Mouse (Mus musculus) heart, embryonic 11.5 days (tissue): Measurements from ENCODE around the gene Mrpl11. TPM values are rescaled to one million over a fixed set of nuclear protein-coding genes. Genes with fewer than 3 reads are reported as not detected.
"Not testable (repeated sequence)": the region's sequence is repeated elsewhere in the genome, so short reads cannot be mapped to it uniquely, and the experiment has no call there.

Experiments
- ATAC-seq: fragments of 200-750 bp; cut with Nextera tagmentation; replicated peaks from 2 replicates; pipeline ENCODE4 v1.8.0; 2017; ENCODE audit warnings: moderate library complexity; ENCODE audit not compliant: insufficient number of reproducible peaks, low FRiP score, low TSS enrichment
- H3K27ac ChIP-seq: fragments of 300-500 bp; sonication (generic); 2 replicates; pipeline ENCODE4 v1.5.1; 2014; ENCODE audit warnings: mild to moderate bottlenecking, low read depth, low read length
- H3K27me3 ChIP-seq: fragments of 300-500 bp; sonication (generic); 2 replicates; pipeline ENCODE4 v1.6.1; 2014; ENCODE audit warnings: mild to moderate bottlenecking, low read length, mixed read lengths; ENCODE audit not compliant: control insufficient read depth, insufficient read depth
- H3K36me3 ChIP-seq: fragments of 300-500 bp; sonication (generic); 2 replicates; pipeline ENCODE4 v1.6.1; 2014; ENCODE audit warnings: mild to moderate bottlenecking, low read length, moderate library complexity, mixed read lengths; ENCODE audit not compliant: control insufficient read depth, insufficient read depth
- H3K4me1 ChIP-seq: fragments of 300-500 bp; sonication (generic); 2 replicates; pipeline ENCODE4 v1.6.1; 2014; ENCODE audit warnings: low read length; ENCODE audit not compliant: control insufficient read depth, insufficient read depth
- H3K4me2 ChIP-seq: fragments of 300-500 bp; sonication (generic); 2 replicates; pipeline ENCODE4 v1.6.1; 2014; ENCODE audit warnings: mild to moderate bottlenecking, moderate library complexity
- H3K4me3 ChIP-seq: fragments of 300-500 bp; sonication (generic); 2 replicates; pipeline ENCODE4 v1.5.1; 2014; ENCODE audit warnings: low read depth, low read length
- H3K9ac ChIP-seq: fragments of 300-500 bp; sonication (generic); 2 replicates; pipeline ENCODE4 v1.6.1; 2014; ENCODE audit warnings: mild to moderate bottlenecking, low read depth, low read length, moderate library complexity
- H3K9me3 ChIP-seq: fragments of 300-500 bp; sonication (generic); replicated peaks from 2 replicates; pipeline ENCODE4 v1.6.1; 2016; ENCODE audit warnings: low read length; ENCODE audit not compliant: control insufficient read depth
- WGBS: fragments of 180-500 bp; shearing (Covaris S2); extraction: QIAGEN DNeasy Blood & Tissue Kit; methylation state at CpG from one replicate; pipeline ENCODE4 v1.1.7; 2014; ENCODE audit not compliant: insufficient replicate concordance; 5-methylcytosine and 5-hydroxymethylcytosine counted together
- polyA plus RNA-seq: library from polyadenylated mRNA; unstranded; fragments of >200 nt; fragmentation: Nextera tagmentation; extraction: Ambion mirVana; gene quantifications from 2 replicates; pipeline ENCODE4 v1.2.1, GENCODE M21; 2014

Mrpl11 gene
- polyA plus RNA-seq, 1 experiment from 2014 or later, result 129 TPM

DNA sequence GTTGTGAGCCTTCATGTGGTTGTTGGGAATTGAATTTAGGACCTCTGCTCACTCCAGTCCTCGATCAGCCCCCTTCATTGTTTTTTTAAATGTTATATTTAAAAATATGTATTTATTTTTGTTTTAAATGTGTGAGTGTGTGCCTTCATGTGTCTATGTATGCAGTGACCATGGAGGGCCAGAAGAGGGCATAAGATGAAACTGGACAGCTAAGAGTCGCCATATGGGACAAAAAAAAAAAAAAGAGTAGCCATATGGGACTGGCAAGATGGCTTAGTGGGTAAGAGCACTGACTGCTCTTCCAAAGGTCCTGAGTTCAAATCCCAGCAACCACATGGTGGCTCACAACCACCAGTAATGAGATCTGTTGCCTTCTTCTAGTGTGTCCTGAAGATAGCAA, 41.7 kb downstream of the Mrpl11 start:
- H3K9ac ChIP-seq, H3K27me3 ChIP-seq, ATAC-seq, H3K36me3 ChIP-seq, H3K4me2 ChIP-seq, H3K9me3 ChIP-seq, H3K27ac ChIP-seq, H3K4me3 ChIP-seq: not testable (repeated sequence)
- WGBS, result 49% methylated on average over 2 of the region's 2 CpGs
- H3K4me1 ChIP-seq, result peaks cover 11% of the 10 kb centered on the region; the same call in 1 of the 2 replicates

DNA sequence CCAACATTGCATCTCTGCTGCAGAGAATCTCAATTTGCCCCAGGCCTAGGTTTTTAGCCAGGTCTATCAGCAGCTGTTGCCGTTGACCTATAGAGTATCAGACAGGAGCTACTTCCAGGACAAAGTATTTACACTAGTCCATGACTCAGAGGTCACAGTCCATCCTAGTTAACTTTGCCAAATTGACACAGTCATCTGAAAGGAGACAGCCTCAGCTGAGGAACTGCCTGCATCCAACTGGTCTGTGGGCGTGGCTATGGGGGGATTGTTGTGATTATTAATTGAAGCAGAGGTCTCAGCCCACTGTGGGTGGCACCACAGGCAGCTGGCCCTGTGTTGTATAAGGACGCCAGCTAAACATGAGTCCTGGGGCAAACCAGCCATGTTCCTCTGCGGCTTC, 43.0 kb downstream of the Mrpl11 start:
- Histone ChIP-seq H3K4me1 (peaks cover 3% of the 10 kb centered on the region; the same call in 1 of the 2 replicates), H3K27me3 (peaks cover 9% of the 10 kb centered on the region; the same call in 1 of the 2 replicates), H3K4me2 (no peak overlapping the region), H3K9me3 (no peaks in the 10 kb centered on the region), H3K36me3 (no peaks in the 10 kb centered on the region), H3K9ac (no peak overlapping the region), H3K27ac (no peak overlapping the region), H3K4me3 (no peak overlapping the region)
- no peak for ATAC-seq
- WGBS, result 63% methylated on average over 4 of the region's 4 CpGs

DNA sequence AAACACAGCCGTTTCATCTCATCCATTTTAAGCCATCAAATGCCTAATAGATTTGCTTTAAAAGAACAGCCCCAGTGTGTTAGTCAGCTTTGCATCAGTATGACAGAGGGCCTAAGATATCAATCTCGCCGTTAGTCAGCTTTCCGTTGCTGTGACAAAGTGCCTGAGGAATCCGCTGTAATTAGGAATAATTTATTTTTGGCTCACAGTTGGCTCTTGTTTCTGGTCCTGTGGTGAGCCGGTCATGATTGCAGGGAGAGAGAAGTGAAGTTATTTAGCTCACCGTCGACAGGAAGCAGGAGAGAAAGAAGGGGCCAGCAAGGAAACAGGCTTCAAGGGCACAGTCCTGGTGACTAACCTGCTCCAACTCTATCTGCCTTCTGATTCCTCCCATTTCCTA, 51.2 kb downstream of the Mrpl11 start:
- no peak for ATAC-seq
- WGBS, result 46% methylated on average over 8 of the region's 8 CpGs
- Histone ChIP-seq H3K4me2 (no peak overlapping the region), H3K9ac (no peak overlapping the region), H3K27me3 (no peaks in the 10 kb centered on the region), H3K27ac (no peak overlapping the region), H3K9me3 (no peaks in the 10 kb centered on the region), H3K4me3 (no peak overlapping the region), H3K36me3 (no peaks in the 10 kb centered on the region), H3K4me1 (peaks cover 11% of the 10 kb centered on the region; the same call in 1 of the 2 replicates)

DNA sequence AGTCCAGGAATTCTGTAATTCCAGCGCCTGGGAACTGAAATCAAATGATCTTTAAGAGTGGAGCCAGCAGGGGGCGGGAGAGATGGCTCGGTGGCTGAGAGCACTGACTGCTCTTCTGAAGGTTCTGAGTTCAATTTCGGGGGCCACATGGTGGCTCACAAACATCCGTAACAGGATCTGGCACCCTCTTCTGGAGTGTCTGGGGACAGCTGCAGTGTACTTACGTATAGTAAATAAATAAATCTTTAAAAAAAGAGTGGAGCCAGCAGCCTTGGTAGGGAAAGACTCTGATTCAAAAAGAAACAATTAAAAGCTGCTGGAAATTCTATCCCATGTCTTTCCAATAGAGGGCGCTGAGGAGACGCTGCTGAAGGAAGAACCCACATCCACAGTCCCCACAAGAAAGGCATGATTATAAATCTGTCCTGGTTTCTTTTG, 53.0 kb downstream of the Mrpl11 start:
- peaks cover 11% of the 10 kb centered on the region; the same call in 1 of the 2 replicates for H3K4me1 ChIP-seq
- H3K36me3 ChIP-seq, result no peaks in the 10 kb centered on the region
- H3K9ac ChIP-seq, result no peak overlapping the region; the same call in 1 of the 2 replicates
- H3K9me3 ChIP-seq, result no peaks in the 10 kb centered on the region
- no peak for ATAC-seq
- H3K4me2 ChIP-seq, result no peak overlapping the region
- H3K4me3 ChIP-seq, result no peak overlapping the region
- WGBS, result 20% methylated on average over 8 of the region's 8 CpGs
- H3K27ac ChIP-seq, result no peak overlapping the region
- H3K27me3 ChIP-seq, result no peaks in the 10 kb centered on the region

DNA sequence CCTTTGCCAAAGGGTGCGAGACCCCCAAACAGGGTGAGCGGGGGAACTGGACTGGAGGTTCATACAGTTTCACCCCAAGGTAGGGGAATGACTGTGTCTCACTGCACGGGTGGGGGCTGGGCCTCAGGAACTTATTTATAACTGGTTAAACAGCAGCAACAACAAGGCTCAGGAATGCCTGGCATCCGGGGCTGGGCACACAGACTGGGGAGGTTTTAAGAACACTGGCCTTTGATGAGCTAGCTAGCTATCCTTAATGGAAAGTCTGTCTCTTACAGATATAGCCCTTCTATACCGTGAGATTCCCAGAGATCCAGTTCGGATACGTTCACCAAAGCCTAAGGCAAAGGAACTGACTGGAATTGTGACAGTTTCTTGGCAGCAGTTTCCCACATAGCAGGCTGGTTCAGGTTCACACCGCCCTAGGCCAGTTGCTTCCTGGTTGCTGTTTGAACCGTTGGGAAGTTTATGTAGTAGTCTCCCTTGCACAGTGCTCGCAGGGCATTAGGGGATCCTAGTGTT, 54.3 kb downstream of the Mrpl11 start:
- H3K27ac ChIP-seq, result peak overlapping the region; percentile 95
- ATAC-seq, result peak; percentile 67; the same call in 1 of the 2 replicates
- no peaks in the 10 kb centered on the region for H3K27me3 ChIP-seq
- no peak overlapping the region for H3K4me3 ChIP-seq
- H3K36me3 ChIP-seq, result no peaks in the 10 kb centered on the region
- peak overlapping the region; percentile 36; the same call in 1 of the 2 replicates for H3K9ac ChIP-seq
- 24% methylated on average over 10 of the region's 10 CpGs for WGBS
- peaks cover 11% of the 10 kb centered on the region; the same call in 1 of the 2 replicates for H3K4me1 ChIP-seq
- H3K9me3 ChIP-seq, result no peaks in the 10 kb centered on the region
- peak overlapping the region; percentile 56 for H3K4me2 ChIP-seq

Other genes with a start within 250 kb of the Mrpl11 start
- gene Rbm4b, start 205.7 kb upstream of the Mrpl11 start, polyA plus RNA-seq, result 37.0 and 43.4 TPM in 2 replicates
- 54.0 and 58.0 TPM in 2 replicates for gene Rbm4, start 168.2 kb upstream of the Mrpl11 start, polyA plus RNA-seq
- gene Gm21992, start 150.5 kb upstream of the Mrpl11 start, polyA plus RNA-seq, result 19.8 and 24.0 TPM in 2 replicates
- gene Rbm14, start 150.5 kb upstream of the Mrpl11 start, polyA plus RNA-seq, result 58.0 and 67.5 TPM in 2 replicates
- 37.5 and 38.8 TPM in 2 replicates for gene Ccs, start 122.8 kb upstream of the Mrpl11 start, polyA plus RNA-seq
- not detected in 2 replicates for gene Ccdc87, start 122.8 kb upstream of the Mrpl11 start, polyA plus RNA-seq
- 23.3 and 30.2 TPM in 2 replicates for gene Ctsf, start 107.0 kb upstream of the Mrpl11 start, polyA plus RNA-seq
- 4.5 and 5.2 TPM in 2 replicates for gene Actn3, start 84.2 kb upstream of the Mrpl11 start, polyA plus RNA-seq
- 7.1 and 8.9 TPM in 2 replicates for gene Zdhhc24, start 83.5 kb upstream of the Mrpl11 start, polyA plus RNA-seq
- gene Bbs1, start 55.5 kb upstream of the Mrpl11 start, polyA plus RNA-seq, result 1.9 and 2.9 TPM in 2 replicates
- gene Dpp3, start 33.9 kb upstream of the Mrpl11 start, polyA plus RNA-seq, result 87.8 and 110 TPM in 2 replicates
- gene Peli3, start 19.0 kb upstream of the Mrpl11 start, polyA plus RNA-seq, result 0.86 and 1.1 TPM in 2 replicates
- gene Npas4, start 28.2 kb downstream of the Mrpl11 start, polyA plus RNA-seq, result 0.11 and 0.13 TPM in 2 replicates
- gene Slc29a2, start 61.7 kb downstream of the Mrpl11 start, polyA plus RNA-seq, result 8.2 and 10.3 TPM in 2 replicates
- 37.4 and 46.9 TPM in 2 replicates for gene B4gat1, start 76.7 kb downstream of the Mrpl11 start, polyA plus RNA-seq
- gene AC124502.3, start 76.7 kb downstream of the Mrpl11 start, polyA plus RNA-seq, result 0.93 and 2.0 TPM in 2 replicates
- 35.3 and 36.4 TPM in 2 replicates for gene Brms1, start 79.2 kb downstream of the Mrpl11 start, polyA plus RNA-seq
- 3.0 and 4.3 TPM in 2 replicates for gene Rin1, start 88.3 kb downstream of the Mrpl11 start, polyA plus RNA-seq
- gene Cd248, start 105.9 kb downstream of the Mrpl11 start, polyA plus RNA-seq, result 24.2 and 27.3 TPM in 2 replicates
- 4.6 and 4.7 TPM in 2 replicates for gene Tmem151a, start 123.4 kb downstream of the Mrpl11 start, polyA plus RNA-seq
- 102 and 103 TPM in 2 replicates for gene Yif1a, start 126.4 kb downstream of the Mrpl11 start, polyA plus RNA-seq
- gene Cnih2, start 136.4 kb downstream of the Mrpl11 start, polyA plus RNA-seq, result 8.4 TPM in 2 replicates
- 211 and 225 TPM in 2 replicates for gene Rab1b, start 144.9 kb downstream of the Mrpl11 start, polyA plus RNA-seq
- 19.8 and 24.3 TPM in 2 replicates for gene Klc2, start 156.4 kb downstream of the Mrpl11 start, polyA plus RNA-seq